Mouse (Mus musculus): ENCODE measurements around the gene Wdr11.

The Wdr11 gene

DNA sequence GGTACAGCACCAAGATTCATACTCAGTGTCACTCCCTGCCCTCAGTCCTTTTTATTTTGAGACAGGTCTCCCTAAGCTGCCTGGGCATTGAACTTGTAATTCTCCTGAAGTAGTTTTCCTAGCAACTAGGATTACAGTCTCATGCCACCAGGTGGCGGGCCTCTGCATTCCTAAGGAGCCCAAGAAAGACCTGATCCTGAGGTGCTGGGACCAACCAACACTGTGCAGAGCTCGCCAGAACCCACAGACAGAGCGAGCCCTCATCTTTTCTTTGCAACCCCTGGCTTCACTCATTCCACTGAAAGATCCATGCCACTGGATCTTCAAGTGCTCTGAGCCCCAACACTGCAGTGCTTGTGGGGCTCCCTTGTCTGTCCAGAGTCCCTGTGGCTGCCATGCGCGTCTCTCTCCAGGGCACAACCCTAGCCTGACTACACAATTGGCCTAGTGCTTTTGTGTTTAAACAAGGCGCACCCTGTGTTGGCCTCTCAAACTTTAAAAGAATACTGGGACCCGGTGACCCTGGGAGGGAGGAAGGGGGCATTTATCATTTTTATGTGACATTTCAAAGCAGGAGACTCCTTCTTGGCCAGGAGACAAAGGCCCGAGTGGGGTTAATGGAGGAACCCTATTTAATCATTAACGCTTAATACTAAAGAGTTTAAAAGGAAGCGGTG, 89.0 kb downstream of the Wdr11 start:
- DNase-seq (ENCODE audit: low spot score in 2 of 2) = peak in 1 of 2 experiments; percentile 19

- DNase-seq (ENCODE audit: low spot score in 2 of 2) = no peak
Measured at GRCm38 (mm10) chr7:129682525-129682924, 90.9 kb downstream of the Wdr11 start.

- DNase-seq (ENCODE audit: low spot score in 2 of 2) = no peak
Measured at GRCm38 (mm10) chr7:129685326-129685725, 93.7 kb downstream of the Wdr11 start.

Measured in left cerebral cortex, adult 9 months (tissue).